Mouse (Mus musculus) CH12.LX (cell line): ENCODE measurements at regions not wholly inside any gene's neighbourhood (a gene's known extent, or its start where the extent isn't known, plus 50 kb on each side); places are given as distances from the start of the nearest gene placed in this dataset.
A peak's percentile ranks its signal among the peaks of the same experiment; 100 is the strongest.

ENCODE experiments used
- DNase-seq: peaks from one replicate; pipeline ENCODE4 v3.0.0-alpha.2; 2013; ENCODE audit errors: extremely low read depth
- H3K27ac ChIP-seq: 2 replicates; pipeline ENCODE4 v1.5.1; 2012; ENCODE audit warnings: low read depth, mild to moderate bottlenecking, control low read depth, moderate library complexity; ENCODE audit not compliant: insufficient read depth
- H3K27me3 ChIP-seq: replicated peaks from 2 replicates; pipeline ENCODE3; 2012; ENCODE audit warnings: inconsistent platforms
- H3K36me3 ChIP-seq, 2 experiments: replicated peaks in 1 of 2; 2 replicates each; pipeline versions ENCODE3 to v1.6.1; 2012; ENCODE audit warnings: inconsistent platforms in 1 of 2, low read length in 1 of 2, mild to moderate bottlenecking in 1 of 2, mixed read lengths in 1 of 2, moderate library complexity in 1 of 2; ENCODE audit not compliant: control insufficient read depth in 1 of 2, insufficient read depth in 1 of 2
- H3K4me1 ChIP-seq, 2 experiments: 2 replicates each; pipeline ENCODE4 v1.6.1; 2012; ENCODE audit warnings: inconsistent platforms in 1 of 2, moderate library complexity in 1 of 2; ENCODE audit not compliant: insufficient read depth in 2 of 2, control insufficient read depth in 1 of 2
- H3K4me2 ChIP-seq: 2 replicates; pipeline ENCODE4 v1.6.1; 2012; ENCODE audit warnings: low read depth, mild to moderate bottlenecking, control low read depth; ENCODE audit not compliant: poor library complexity, insufficient read depth, severe bottlenecking
- H3K4me3 ChIP-seq, 3 experiments: fragments of 150-350 bp in 1 of 3; sonication (generic) in 1 of 3; replicated peaks in 1 of 3; 2 replicates each; pipeline versions ENCODE3 to v1.5.1; 2011 to 2012; ENCODE audit warnings: low read depth in 2 of 3, low read length in 2 of 3, mild to moderate bottlenecking in 2 of 3, moderate library complexity in 2 of 3, control low read depth in 1 of 3, improper control_type of control experiment in 1 of 3, inconsistent platforms in 1 of 3, mixed read lengths in 1 of 3; ENCODE audit not compliant: poor library complexity in 1 of 3
- H3K79me2 ChIP-seq: replicated peaks from 2 replicates; pipeline ENCODE4 v1.6.1; 2012; ENCODE audit warnings: mild to moderate bottlenecking, moderate library complexity; ENCODE audit not compliant: control insufficient read depth, poor library complexity, insufficient read depth, severe bottlenecking; ENCODE audit errors: extremely low read depth
- H3K9ac ChIP-seq: 2 replicates; pipeline ENCODE4 v1.6.1; 2012; ENCODE audit warnings: low read depth, mild to moderate bottlenecking, control low read depth, moderate library complexity; ENCODE audit not compliant: insufficient read depth
- H3K9me3 ChIP-seq: replicated peaks from 2 replicates; pipeline ENCODE3; 2012; ENCODE audit warnings: low read length, inconsistent platforms, mixed read lengths
- CHD1 ChIP-seq: IDR thresholded peaks from 2 replicates; pipeline ENCODE4 v1.6.1; 2012; ENCODE audit warnings: low read depth, low read length, improper control_type of control experiment, inconsistent platforms
- ELF1 ChIP-seq: IDR thresholded peaks from 2 replicates; pipeline ENCODE4 v1.6.1; 2014; ENCODE audit warnings: low read depth, mild to moderate bottlenecking, inconsistent platforms, low read length, improper control_type of control experiment
- EP300 ChIP-seq: IDR thresholded peaks from 2 replicates; pipeline ENCODE4 v1.6.1; 2011; ENCODE audit warnings: low read length, improper control_type of control experiment
- ETS1 ChIP-seq: conservative IDR thresholded peaks from 2 replicates; pipeline ENCODE4 v1.6.1; 2012; ENCODE audit warnings: low read depth, mild to moderate bottlenecking, inconsistent platforms, low read length, improper control_type of control experiment, moderate library complexity
- GABPA ChIP-seq: IDR thresholded peaks from 2 replicates; pipeline ENCODE4 v1.6.1; 2012; ENCODE audit warnings: low read depth, low read length, improper control_type of control experiment, inconsistent platforms; ENCODE audit not compliant: insufficient replicate concordance
- HCFC1 ChIP-seq: IDR thresholded peaks from 2 replicates; pipeline ENCODE4 v1.6.1; 2012; ENCODE audit warnings: low read depth, mild to moderate bottlenecking, inconsistent platforms, low read length, improper control_type of control experiment
- JUN ChIP-seq: IDR thresholded peaks from 2 replicates; pipeline ENCODE4 v1.6.1; 2011; ENCODE audit warnings: low read depth, mild to moderate bottlenecking, low read length, improper control_type of control experiment, moderate library complexity; ENCODE audit not compliant: insufficient read depth
- KAT2A ChIP-seq: IDR thresholded peaks from 2 replicates; pipeline ENCODE4 v1.6.1; 2012; ENCODE audit warnings: low read length, improper control_type of control experiment, inconsistent platforms; ENCODE audit not compliant: insufficient replicate concordance
- MAFK ChIP-seq: IDR thresholded peaks from 2 replicates; pipeline ENCODE4 v1.6.1; 2011; ENCODE audit warnings: low read length, improper control_type of control experiment; ENCODE audit not compliant: insufficient replicate concordance
- MAX ChIP-seq: IDR thresholded peaks from 2 replicates; pipeline ENCODE4 v1.6.1; 2011; ENCODE audit warnings: low read length, improper control_type of control experiment
- MXI1 ChIP-seq: IDR thresholded peaks from 2 replicates; pipeline ENCODE4 v1.6.1; 2011; ENCODE audit warnings: mild to moderate bottlenecking, low read depth, low read length, improper control_type of control experiment
- MYC ChIP-seq: IDR thresholded peaks from 2 replicates; pipeline ENCODE4 v1.6.1; 2011; ENCODE audit warnings: low read depth, mild to moderate bottlenecking, improper control_type of control experiment, low read length
- NRF1 ChIP-seq: IDR thresholded peaks from 2 replicates; pipeline ENCODE4 v1.6.1; 2014; ENCODE audit warnings: low read depth, mild to moderate bottlenecking, inconsistent platforms, low read length, improper control_type of control experiment, moderate library complexity
- PAX5 ChIP-seq: IDR thresholded peaks from 2 replicates; pipeline ENCODE4 v1.6.1; 2012; ENCODE audit warnings: low read length, inconsistent platforms, mixed read lengths
- POLR2A ChIP-seq: IDR thresholded peaks from 2 replicates; pipeline ENCODE4 v1.6.1; 2011; ENCODE audit warnings: low read depth, mild to moderate bottlenecking, improper control_type of control experiment, low read length
- RCOR1 ChIP-seq: conservative IDR thresholded peaks from 2 replicates; pipeline ENCODE4 v1.6.1; 2012; ENCODE audit warnings: low read depth, mild to moderate bottlenecking, inconsistent platforms, low read length, improper control_type of control experiment
- SMC3 ChIP-seq: IDR thresholded peaks from 2 replicates; pipeline ENCODE4 v1.6.1; 2011; ENCODE audit warnings: low read depth, low read length, improper control_type of control experiment
- TBP ChIP-seq: conservative IDR thresholded peaks from 2 replicates; pipeline ENCODE4 v1.6.1; 2011; ENCODE audit warnings: low read depth, low read length, improper control_type of control experiment
- UBTF ChIP-seq: IDR thresholded peaks from 2 replicates; pipeline ENCODE4 v1.6.1; 2012; ENCODE audit warnings: low read depth, mild to moderate bottlenecking, inconsistent platforms, low read length, improper control_type of control experiment, moderate library complexity
- USF1 ChIP-seq: IDR thresholded peaks from 2 replicates; pipeline ENCODE4 v1.6.1; 2014; ENCODE audit warnings: low read depth, mild to moderate bottlenecking, inconsistent platforms, low read length, improper control_type of control experiment
- ZC3H11A ChIP-seq: IDR thresholded peaks from 2 replicates; pipeline ENCODE4 v1.6.1; 2012; ENCODE audit warnings: low read depth, mild to moderate bottlenecking, inconsistent platforms, low read length, improper control_type of control experiment
- ZKSCAN1 ChIP-seq: IDR thresholded peaks from 2 replicates; pipeline ENCODE4 v1.6.1; 2012; ENCODE audit warnings: low read depth, inconsistent platforms, low read length, improper control_type of control experiment, borderline replicate concordance
- ZMIZ1 ChIP-seq: IDR thresholded peaks from 2 replicates; pipeline ENCODE4 v1.6.1; 2012; ENCODE audit warnings: low read depth, mild to moderate bottlenecking, inconsistent platforms, low read length, improper control_type of control experiment
- dilution Hi-C: fragments of 300-500 bp; cut with MboI; formaldehyde crosslinking; loops from 2 replicates; pipeline ENCODE4 v1.14.3; 2020; ENCODE audit warnings: low sequenced_read_pairs; ENCODE audit not compliant: extremely low pct_unique_long_range_greater_than_20kb, extremely low pct_ligation_motif_present
- in situ Hi-C: fragments of 300-500 bp; cut with MboI; formaldehyde crosslinking; loops from 3 replicates; pipeline ENCODE4 v1.14.3; 2019; ENCODE audit warnings: low sequenced_read_pairs, low pct_ligation_motif_present, low pct_unique_long_range_greater_than_20kb, mixed read lengths

GRCm38 (mm10) chr1:157012950-157013668 lies 73.7 kb upstream of the Ralgps2 start:
- Histone ChIP-seq H3K9ac (peak overlapping the region; percentile 72; the same call in 1 of the 2 replicates), H3K79me2 (0 out of 2 replicates have a peak, but pooled peaks cover 2% of the 10 kb centered on the region), H3K4me1 (peaks cover 26 to 67% of the 10 kb centered on the region in 2 experiments), H3K9me3 (no peaks in the 10 kb centered on the region)
- no peak for DNase-seq
- TF ChIP-seq RCOR1 (no peak), TBP (no peak), HCFC1 (no peak), EP300 (no peak), ZKSCAN1 (no peak), UBTF (no peak), ELF1 (no peak), POLR2A (no peak), ETS1 (no peak), PAX5 (no peak), ZC3H11A (no peak), MAX (no peak), MYC (no peak), MXI1 (0 out of 2 replicates have a peak, but pooled peaks have one; percentile 13), ZMIZ1 (0 out of 2 replicates have a peak, but pooled peaks have one; percentile 13), JUN (no peak), CHD1 (0 out of 2 replicates have a peak, but pooled peaks have one; percentile 57), GABPA (no peak), SMC3 (no peak), MAFK (no peak), KAT2A (no peak), USF1 (no peak), NRF1 (no peak)
- TF ChIP-seq, all 38 proteins: peak for 3
- peak overlapping the region; percentile 81 for H3K27ac ChIP-seq
- H3K27me3 ChIP-seq: no peaks in the 10 kb centered on the region
- 0 out of 2 replicates have a peak overlapping the region, but pooled peaks have one; percentile 3 for H3K4me2 ChIP-seq
- in situ Hi-C loops (no loop called here), dilution Hi-C loops (no loop called here)
- no peak overlapping the region for H3K4me3 ChIP-seq
- H3K36me3 ChIP-seq: no peaks in the 10 kb centered on the region
